17 mouse cellular contexts compared by ENCODE assay signal in the genomic region with DNA sequence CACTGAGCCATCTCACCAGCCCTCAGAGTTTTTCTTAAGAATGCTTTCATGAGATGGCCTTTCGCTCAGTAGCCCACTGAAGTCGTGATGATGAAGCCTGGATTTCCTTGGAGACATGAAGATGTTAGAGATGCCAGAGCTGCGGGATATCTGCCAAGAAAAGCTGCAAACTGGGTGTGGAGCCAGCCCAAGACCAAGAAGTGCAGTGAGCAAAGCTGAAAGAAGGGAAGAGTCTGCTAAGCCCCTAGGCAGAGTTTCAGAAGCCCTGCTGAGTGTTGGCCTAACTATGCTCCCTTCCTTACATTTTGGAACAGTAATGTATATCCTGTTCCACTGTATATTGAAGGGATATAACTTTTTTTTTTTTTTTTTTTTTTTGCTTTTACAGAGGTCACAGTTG. TPM values are rescaled to one million over a fixed set of nuclear protein-coding genes. Genes with fewer than 3 reads are reported as not detected.
A peak's percentile ranks its signal among the peaks of the same experiment; 100 is the strongest.
DNase-seq lines count a peak whose midpoint lies in the region; ATAC-seq lines count a peak whose summit lies in the region.
"Had no signal": no experiment of that assay in that cellular context is flagged by ENCODE, and none has a peak within 500 bp of the region (broad histone marks: within the 10 kb centered on the region; RNA-seq: fewer than 3 reads in every experiment).

No protein-coding gene starts in this region.

- no peak overlapping the region for H3K27ac ChIP-seq in embryonic facial prominence, embryonic 14.5 days (replicated peaks; ENCODE audit: low read depth, low read length)
- H3K27ac ChIP-seq in embryonic facial prominence, embryonic 10.5 days (replicated peaks), result no peak overlapping the region
- H3K27ac ChIP-seq in intestine, embryonic 16.5 days (ENCODE audit: low read length), result no peak overlapping the region
- H3K27ac ChIP-seq: embryonic facial prominence, embryonic 12.5 days; forebrain, embryonic 13.5 days; gastrocnemius, adult 2 months; limb, embryonic 13.5 days; neural tube, embryonic 15.5 days had no signal

- intact Hi-C loops in left cerebral cortex, postnatal 4 days (cut with DNase I), result no loop called here

- H3K4me2 ChIP-seq in embryonic facial prominence, embryonic 14.5 days (ENCODE audit: low read depth, low read length), result no peak overlapping the region
- no peak overlapping the region for H3K4me2 ChIP-seq in intestine, embryonic 16.5 days (ENCODE audit: low read depth, low read length)
- H3K4me2 ChIP-seq: embryonic facial prominence, embryonic 12.5 days; forebrain, embryonic 13.5 days; limb, embryonic 13.5 days; neural tube, embryonic 15.5 days had no signal

- no peaks in the 10 kb centered on the region for H3K9me3 ChIP-seq in embryonic facial prominence, embryonic 14.5 days (ENCODE audit: control insufficient read depth, low read length)
- H3K9me3 ChIP-seq in embryonic facial prominence, embryonic 10.5 days, result no peaks in the 10 kb centered on the region
- H3K9me3 ChIP-seq in intestine, embryonic 16.5 days (ENCODE audit: control insufficient read depth, low read length), result no peaks in the 10 kb centered on the region
- H3K9me3 ChIP-seq: embryonic facial prominence, embryonic 12.5 days; forebrain, embryonic 13.5 days; limb, embryonic 13.5 days; neural tube, embryonic 15.5 days had no signal

- 60% methylated on average over 3 of the region's 3 CpGs for WGBS in embryonic facial prominence, embryonic 14.5 days
- WGBS in embryonic facial prominence, embryonic 10.5 days, result 66% methylated on average over 3 of the region's 3 CpGs
- 72% methylated on average over 3 of the region's 3 CpGs for WGBS in intestine, embryonic 16.5 days

- H3K4me3 ChIP-seq in embryonic facial prominence, embryonic 14.5 days (ENCODE audit: low read depth, low read length), result no peak overlapping the region
- no peak overlapping the region for H3K4me3 ChIP-seq in embryonic facial prominence, embryonic 10.5 days
- H3K4me3 ChIP-seq in intestine, embryonic 16.5 days (ENCODE audit: low read length), result no peak overlapping the region
- H3K4me3 ChIP-seq: embryonic facial prominence, embryonic 12.5 days; forebrain, embryonic 13.5 days; gastrocnemius, adult 2 months; limb, embryonic 13.5 days; neural tube, embryonic 15.5 days had no signal

- no peaks in the 10 kb centered on the region for H3K4me1 ChIP-seq in embryonic facial prominence, embryonic 14.5 days (ENCODE audit: control insufficient read depth, insufficient read depth, low read length)
- H3K4me1 ChIP-seq in embryonic facial prominence, embryonic 10.5 days, result no peaks in the 10 kb centered on the region
- H3K4me1 ChIP-seq in intestine, embryonic 16.5 days (ENCODE audit: control insufficient read depth, insufficient read depth, low read length), result no peaks in the 10 kb centered on the region
- H3K4me1 ChIP-seq: embryonic facial prominence, embryonic 12.5 days; forebrain, embryonic 13.5 days; limb, embryonic 13.5 days; neural tube, embryonic 15.5 days had no signal

- H3K36me3 ChIP-seq in embryonic facial prominence, embryonic 14.5 days (ENCODE audit: control insufficient read depth, insufficient read depth, low read length), result no peaks in the 10 kb centered on the region
- no peaks in the 10 kb centered on the region for H3K36me3 ChIP-seq in embryonic facial prominence, embryonic 10.5 days (replicated peaks)
- H3K36me3 ChIP-seq in intestine, embryonic 16.5 days (ENCODE audit: control insufficient read depth, insufficient read depth, low read length), result no peaks in the 10 kb centered on the region
- H3K36me3 ChIP-seq: embryonic facial prominence, embryonic 12.5 days; limb, embryonic 13.5 days; neural tube, embryonic 15.5 days had no signal

- H3K9ac ChIP-seq in embryonic facial prominence, embryonic 14.5 days (ENCODE audit: low read depth, low read length), result no peak overlapping the region
- no peak overlapping the region for H3K9ac ChIP-seq in intestine, embryonic 16.5 days (ENCODE audit: low read depth, low read length)
- H3K9ac ChIP-seq: embryonic facial prominence, embryonic 12.5 days; forebrain, embryonic 13.5 days; limb, embryonic 13.5 days; neural tube, embryonic 15.5 days had no signal

- peak; percentile 13 for DNase-seq in embryonic facial prominence, embryonic 14.5 days (ENCODE audit: low spot score)
- DNase-seq in embryonic facial prominence, embryonic 10.5 days (ENCODE audit: low spot score), result no peak
- peak; percentile 84 for DNase-seq in left cerebral cortex, postnatal 4 days
- no peak for DNase-seq in left cerebral cortex, adult 8-10 months (ENCODE audit: low spot score in 2 of 2)
- DNase-seq in 3134 (ENCODE audit: extremely low read depth, insufficient read length, low spot score), result peak; percentile 32
- DNase-seq in MN1 (ENCODE audit: low spot score), result peak; percentile 75
- no peak for DNase-seq in B cell, adult 2 months
- DNase-seq: adrenal gland, postnatal 25 days; gastrocnemius, adult 2 months; heart, adult 18-20 months; heart, postnatal 10 days; thymus, adult 2 months had no signal

- H3K27me3 ChIP-seq in embryonic facial prominence, embryonic 14.5 days (replicated peaks; ENCODE audit: control insufficient read depth, insufficient read depth, low read length), result no peaks in the 10 kb centered on the region
- H3K27me3 ChIP-seq in embryonic facial prominence, embryonic 10.5 days (replicated peaks; ENCODE audit: low read depth, poor library complexity, severe bottlenecking), result no peaks in the 10 kb centered on the region
- no peaks in the 10 kb centered on the region for H3K27me3 ChIP-seq in intestine, embryonic 16.5 days (replicated peaks; ENCODE audit: control insufficient read depth, insufficient read depth, low read length)
- H3K27me3 ChIP-seq: embryonic facial prominence, embryonic 12.5 days; forebrain, embryonic 13.5 days had no signal

- no peak for ATAC-seq in embryonic facial prominence, embryonic 14.5 days (ENCODE audit: low read depth)
- no peak for ATAC-seq in intestine, embryonic 16.5 days
- ATAC-seq: forebrain, embryonic 13.5 days had no signal

RNA-seq across cellular contexts. Expression of a gene that starts 10.6 kb away (rescaled TPM):
- polyA plus RNA-seq in embryonic facial prominence, embryonic 14.5 days (2014; fragmentation: Nextera tagmentation; extraction: Ambion mirVana), result 105 and 126 TPM in 2 replicates
- 190 and 194 TPM in 2 replicates for polyA plus RNA-seq in embryonic facial prominence, embryonic 10.5 days (2016; fragmentation: Nextera tagmentation; extraction: Ambion mirVana)
- total RNA-seq in left cerebral cortex, postnatal 4 days (2021), result 10 to 100 TPM; 43.8 to 45.4 TPM
- total RNA-seq in left cerebral cortex, adult 8-10 months (2022), result 10 to 100 TPM; 31.2 to 37.2 (median 35.5) TPM
- polyA plus RNA-seq in intestine, embryonic 16.5 days (2015; fragmentation: Nextera tagmentation; extraction: Ambion mirVana), result 86.3 and 90.6 TPM in 2 replicates

RNA-seq across cellular contexts. Expression of a gene that starts 24.3 kb away (rescaled TPM):
- polyA plus RNA-seq in embryonic facial prominence, embryonic 14.5 days (2014; fragmentation: Nextera tagmentation; extraction: Ambion mirVana), result 14.1 and 16.3 TPM in 2 replicates
- 20.4 and 21.0 TPM in 2 replicates for polyA plus RNA-seq in embryonic facial prominence, embryonic 10.5 days (2016; fragmentation: Nextera tagmentation; extraction: Ambion mirVana)
- total RNA-seq in left cerebral cortex, postnatal 4 days (2021), result 10 to 100 TPM; 30.5 to 34.3 TPM
- 10 to 100 TPM; 15.2 to 17.8 (median 17.1) TPM for total RNA-seq in left cerebral cortex, adult 8-10 months (2022)
- 5.0 and 5.1 TPM in 2 replicates for polyA plus RNA-seq in intestine, embryonic 16.5 days (2015; fragmentation: Nextera tagmentation; extraction: Ambion mirVana)

Comparison
In these comparisons a context has a peak if more than half of its experiments do, and no peak if none do; other contexts are left out.
1. DNase-seq: peak in embryonic facial prominence, embryonic 14.5 days (single experiment), left cerebral cortex, postnatal 4 days (single experiment), 3134 (single experiment) and MN1 (single experiment); none in embryonic facial prominence, embryonic 10.5 days (single experiment), left cerebral cortex, adult 8-10 months (0 of 2) and B cell, adult 2 months (0 of 2).